Mouse (Mus musculus) lung, postnatal 0 days (tissue): ENCODE measurements around the gene Eif5a. TPM values are rescaled to one million over a fixed set of nuclear protein-coding genes. Genes with fewer than 3 reads are reported as not detected.

Source experiments
- ATAC-seq: fragments of 200-750 bp; cut with Nextera tagmentation; 2 replicates; pipeline ENCODE4 v1.8.0; 2017; ENCODE audit warnings: moderate library complexity
- DNase-seq: peaks from one replicate; pipeline ENCODE4 v3.0.0-alpha.2; 2016; ENCODE audit warnings: low spot score
- H3K27ac ChIP-seq: fragments of 300-500 bp; sonication (generic); 2 replicates; pipeline ENCODE4 v1.5.1; 2014; ENCODE audit warnings: antibody characterized with exemption, mild to moderate bottlenecking, low read length, mixed read lengths
- H3K27me3 ChIP-seq: fragments of 300-500 bp; sonication (generic); replicated peaks from 2 replicates; pipeline ENCODE4 v1.6.1; 2014; ENCODE audit warnings: low read length, mixed read lengths; ENCODE audit not compliant: insufficient read depth
- H3K36me3 ChIP-seq: fragments of 300-500 bp; sonication (generic); 2 replicates; pipeline ENCODE4 v1.6.1; 2014; ENCODE audit warnings: low read length, mixed read lengths; ENCODE audit not compliant: insufficient read depth
- H3K4me1 ChIP-seq: fragments of 300-500 bp; sonication (generic); 2 replicates; pipeline ENCODE4 v1.6.1; 2014; ENCODE audit warnings: antibody characterized with exemption, low read depth, low read length, mixed read lengths; ENCODE audit not compliant: insufficient read depth
- H3K4me2 ChIP-seq: fragments of 300-500 bp; sonication (generic); replicated peaks from 2 replicates; pipeline ENCODE4 v1.6.1; 2014; ENCODE audit warnings: low read depth, mild to moderate bottlenecking, low read length, moderate library complexity, mixed read lengths
- H3K4me3 ChIP-seq: fragments of 300-500 bp; sonication (generic); 2 replicates; pipeline ENCODE4 v1.5.1; 2014; ENCODE audit warnings: low read depth, low read length
- H3K9ac ChIP-seq: fragments of 300-500 bp; sonication (generic); replicated peaks from 2 replicates; pipeline ENCODE4 v1.6.1; 2014; ENCODE audit warnings: low read depth, mild to moderate bottlenecking
- H3K9me3 ChIP-seq: fragments of 300-500 bp; sonication (generic); 2 replicates; pipeline ENCODE4 v1.6.1; 2016; ENCODE audit warnings: low read length, mixed read lengths
- CTCF ChIP-seq: IDR thresholded peaks from 2 replicates; pipeline ENCODE4 v1.5.1; 2016; ENCODE audit warnings: antibody characterized with exemption, mild to moderate bottlenecking
- EP300 ChIP-seq: IDR thresholded peaks from 2 replicates; pipeline ENCODE4 v1.6.1; 2016; ENCODE audit warnings: antibody characterized with exemption, mild to moderate bottlenecking, control low read depth
- WGBS: fragments of 180-500 bp; shearing (Covaris S2); extraction: QIAGEN DNeasy Blood & Tissue Kit; methylation state at CpG from one replicate; pipeline ENCODE4 v1.1.7; 2014; 5-methylcytosine and 5-hydroxymethylcytosine counted together
- polyA plus RNA-seq: library from polyadenylated mRNA; unstranded; fragments of >200 nt; fragmentation: Nextera tagmentation; extraction: Ambion mirVana; gene quantifications from 2 replicates; pipeline ENCODE4 v1.2.1, GENCODE M21; 2015

Gene Eif5a
- polyA plus RNA-seq, 1 experiment from 2014 or later, result 815 TPM

DNA sequence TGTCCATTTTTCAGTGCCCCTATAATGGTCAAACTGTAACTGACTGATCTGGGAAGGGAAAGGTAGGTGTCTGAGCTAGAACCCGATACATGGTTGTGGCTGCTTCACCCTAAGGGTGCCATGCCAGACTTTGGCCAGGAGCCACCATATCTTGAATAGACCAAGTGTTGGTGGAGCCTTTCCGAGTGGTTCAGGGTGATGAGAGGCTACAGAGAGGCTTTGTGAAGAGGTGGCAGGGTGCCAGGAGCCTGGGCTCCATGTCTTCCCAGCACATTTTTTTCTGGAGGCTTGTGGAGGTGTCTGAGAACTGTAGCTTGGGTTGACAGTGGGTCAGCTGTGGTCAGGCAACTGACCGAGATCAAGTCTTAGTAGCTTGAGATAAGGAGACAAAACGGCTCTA, 30.3 kb downstream of the Eif5a start:
- H3K36me3 ChIP-seq, result no peaks in the 10 kb centered on the region
- H3K9me3 ChIP-seq, result no peaks in the 10 kb centered on the region
- H3K27me3 ChIP-seq, result no peaks in the 10 kb centered on the region
- ATAC-seq, result peak; percentile 71
- TF ChIP-seq CTCF (no peak), EP300 (no peak)
- H3K4me3 ChIP-seq, result no peak overlapping the region
- peaks cover 9% of the 10 kb centered on the region; the same call in 1 of the 2 replicates for H3K4me1 ChIP-seq
- no peak overlapping the region for H3K4me2 ChIP-seq
- no peak overlapping the region for H3K27ac ChIP-seq
- 25% methylated on average over 4 of the region's 4 CpGs for WGBS
- DNase-seq, result peak; percentile 65
- no peak overlapping the region for H3K9ac ChIP-seq

DNA sequence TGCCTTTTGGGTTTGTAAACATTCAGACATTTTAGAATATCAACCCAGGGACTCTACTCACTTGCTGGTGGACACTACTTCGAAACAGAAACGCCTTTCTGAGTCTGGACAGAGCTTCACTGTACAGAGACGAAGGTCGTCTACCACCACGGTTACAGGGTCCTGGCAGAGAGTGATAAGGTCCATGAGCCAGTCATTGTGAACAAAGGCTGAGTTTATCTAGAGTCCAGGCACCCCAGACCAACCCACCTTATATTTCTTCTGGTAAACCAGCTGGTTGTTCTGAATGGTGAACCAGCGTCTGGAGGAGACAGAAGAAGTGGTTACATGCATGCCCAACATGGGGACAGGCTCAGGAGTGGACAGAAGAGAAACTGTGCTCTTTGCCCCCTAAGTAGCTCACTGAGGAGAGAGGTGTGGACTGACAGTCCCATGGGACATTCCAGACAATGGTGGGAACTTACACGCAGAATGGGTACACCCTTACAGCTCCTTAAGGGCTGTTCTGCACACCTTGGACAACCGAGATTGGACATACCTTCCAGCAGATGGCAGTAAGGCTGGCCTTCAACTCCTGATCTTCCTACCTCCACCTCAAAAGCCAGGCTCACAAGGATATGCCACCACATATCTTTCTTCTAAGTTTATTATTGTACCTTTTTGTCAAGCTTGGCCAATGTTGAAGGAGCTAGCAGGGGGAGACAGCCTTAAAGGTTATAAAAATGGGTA, 34.7 kb downstream of the Eif5a start:
- H3K4me2 ChIP-seq, result no peak overlapping the region
- peak overlapping the region; percentile 32; the same call in 1 of the 2 replicates for H3K27ac ChIP-seq
- peak; percentile 70 for ATAC-seq
- no peak overlapping the region for H3K9ac ChIP-seq
- no peak overlapping the region for H3K4me3 ChIP-seq
- DNase-seq, result peak; percentile 71
- peaks cover 14% of the 10 kb centered on the region; the same call in 1 of the 2 replicates for H3K4me1 ChIP-seq
- no peaks in the 10 kb centered on the region for H3K36me3 ChIP-seq
- TF ChIP-seq CTCF, result peak; percentile 76
- no peak for TF ChIP-seq EP300
- no peaks in the 10 kb centered on the region for H3K9me3 ChIP-seq
- H3K27me3 ChIP-seq, result no peaks in the 10 kb centered on the region
- WGBS, result 59% methylated on average over 8 of the region's 8 CpGs

DNA sequence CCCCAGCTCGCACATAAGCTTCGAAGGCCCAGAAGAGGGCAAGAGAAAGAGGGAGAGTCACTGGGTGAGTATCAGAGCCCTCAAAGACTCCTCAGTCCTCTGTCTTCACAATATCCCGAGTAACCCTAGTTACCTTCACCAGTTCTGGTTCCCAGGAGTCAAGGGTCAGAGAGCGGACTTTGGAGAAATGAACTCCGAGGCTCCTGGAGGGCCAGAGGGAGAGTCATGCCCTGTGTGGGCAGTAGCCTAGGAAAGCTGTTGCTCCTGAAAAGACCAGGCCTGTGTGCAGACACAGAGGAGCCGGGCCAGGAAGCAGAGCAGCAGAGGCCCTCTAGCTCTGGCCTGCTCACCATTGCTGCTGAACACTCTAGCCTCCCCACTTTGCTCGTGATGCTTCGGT, 37.1 kb downstream of the Eif5a start:
- H3K4me3 ChIP-seq, result no peak overlapping the region
- H3K9ac ChIP-seq, result 0 out of 2 replicates have a peak overlapping the region, but pooled peaks have one; percentile 12
- H3K27me3 ChIP-seq, result no peaks in the 10 kb centered on the region
- ATAC-seq (no peak), DNase-seq (no peak)
- H3K36me3 ChIP-seq, result no peaks in the 10 kb centered on the region
- peak overlapping the region; percentile 17; the same call in 1 of the 2 replicates for H3K4me2 ChIP-seq
- H3K27ac ChIP-seq, result peak overlapping the region; percentile 62
- no peaks in the 10 kb centered on the region for H3K9me3 ChIP-seq
- no peak for TF ChIP-seq CTCF
- no peak for TF ChIP-seq EP300
- 67% methylated on average over 8 of the region's 8 CpGs for WGBS
- peaks cover 11% of the 10 kb centered on the region for H3K4me1 ChIP-seq

DNA sequence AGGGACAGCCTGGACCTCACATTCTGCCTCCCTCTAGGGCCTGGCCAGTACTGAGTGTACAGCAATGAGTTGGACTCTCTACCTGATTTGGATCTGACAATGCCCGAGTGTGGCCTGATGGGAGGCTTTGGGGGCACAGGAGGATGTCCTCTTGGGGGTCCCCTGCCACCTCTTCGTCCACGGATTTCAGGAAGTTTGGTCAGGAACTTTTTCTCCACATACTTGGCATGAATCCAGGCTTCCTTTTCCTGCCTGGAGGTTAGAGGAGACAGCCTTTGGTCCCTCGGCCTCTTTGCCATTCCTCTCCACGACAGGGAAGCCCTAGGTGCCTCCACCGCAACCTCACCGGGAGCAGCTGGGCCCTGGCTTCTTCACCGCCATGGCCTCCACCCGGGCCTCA, 37.5 kb downstream of the Eif5a start:
- ATAC-seq, result no peak
- Histone ChIP-seq H3K9me3 (no peaks in the 10 kb centered on the region), H3K27me3 (no peaks in the 10 kb centered on the region), H3K4me3 (no peak overlapping the region), H3K27ac (peak overlapping the region; percentile 62), H3K36me3 (no peaks in the 10 kb centered on the region), H3K4me1 (peaks cover 11% of the 10 kb centered on the region), H3K9ac (0 out of 2 replicates have a peak overlapping the region, but pooled peaks have one; percentile 12), H3K4me2 (peak overlapping the region; percentile 17; the same call in 1 of the 2 replicates)
- no peak for DNase-seq
- TF ChIP-seq EP300 (no peak), CTCF (no peak)
- WGBS, result 44% methylated on average over 9 of the region's 9 CpGs

DNA sequence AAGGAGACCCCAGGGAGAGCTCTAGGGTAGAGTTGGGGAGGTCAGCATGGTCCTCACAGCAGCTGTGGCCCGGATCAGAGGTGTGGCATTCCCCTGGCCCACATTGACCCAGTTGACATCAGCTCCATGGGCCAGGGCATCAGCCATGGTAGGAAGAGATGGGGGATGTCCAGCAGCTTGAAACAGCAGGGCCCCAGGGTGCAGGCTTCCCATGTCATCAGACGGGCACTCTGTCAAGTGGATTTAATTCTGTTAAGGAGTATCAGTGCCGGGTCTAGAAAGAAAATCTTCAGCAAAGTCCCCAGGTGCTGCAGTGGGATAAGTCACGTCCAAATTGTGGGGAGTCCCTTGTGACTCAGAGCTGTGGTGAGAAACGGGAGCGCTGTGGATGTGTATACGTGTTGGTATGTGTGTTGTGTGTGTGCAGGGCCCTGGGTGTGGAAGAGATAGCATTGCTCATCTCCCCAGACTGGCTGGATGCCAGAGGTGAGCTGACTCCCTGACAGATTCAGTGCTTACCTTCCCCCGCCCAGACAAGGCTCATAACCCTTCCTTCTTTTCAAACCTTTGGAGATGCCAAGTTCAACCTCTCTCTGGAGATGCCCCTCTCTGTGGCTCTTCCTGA, 38.1 kb downstream of the Eif5a start:
- no peak overlapping the region for H3K4me2 ChIP-seq
- TF ChIP-seq EP300 (no peak), CTCF (no peak)
- H3K4me3 ChIP-seq, result no peak overlapping the region
- 80% methylated on average over 8 of the region's 8 CpGs for WGBS
- H3K27ac ChIP-seq, result 0 out of 2 replicates have a peak overlapping the region, but pooled peaks have one; percentile 62
- H3K9me3 ChIP-seq, result no peaks in the 10 kb centered on the region
- H3K4me1 ChIP-seq, result peaks cover 11% of the 10 kb centered on the region
- no peak for ATAC-seq
- H3K9ac ChIP-seq, result no peak overlapping the region
- H3K36me3 ChIP-seq, result no peaks in the 10 kb centered on the region
- DNase-seq, result no peak
- no peaks in the 10 kb centered on the region for H3K27me3 ChIP-seq

DNA sequence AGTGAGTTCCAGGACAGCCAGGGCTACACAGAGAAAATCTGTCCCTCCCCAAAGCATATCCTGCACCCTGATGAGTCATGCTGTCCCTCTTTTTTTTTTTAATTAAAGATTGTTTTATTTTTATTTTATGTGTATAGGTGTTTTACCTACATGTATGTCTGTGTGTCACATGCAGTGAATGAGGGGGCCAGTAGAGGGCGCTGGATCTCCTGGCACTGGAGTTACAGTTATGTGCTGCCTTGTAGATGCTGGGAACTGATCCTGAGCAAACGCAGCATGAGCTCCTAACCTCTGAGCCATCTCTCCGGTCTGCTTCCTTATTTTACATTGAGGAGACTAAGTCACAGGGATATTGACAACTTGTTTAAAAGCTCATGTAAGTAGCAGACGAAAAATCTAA, 38.7 kb downstream of the Eif5a start:
- Histone ChIP-seq H3K36me3 (no peaks in the 10 kb centered on the region), H3K4me1 (peaks cover 11% of the 10 kb centered on the region), H3K27ac (no peak overlapping the region), H3K9ac (no peak overlapping the region), H3K9me3 (no peaks in the 10 kb centered on the region), H3K27me3 (no peaks in the 10 kb centered on the region), H3K4me2 (no peak overlapping the region), H3K4me3 (no peak overlapping the region)
- 58% methylated on average over 4 of the region's 4 CpGs for WGBS
- ATAC-seq (no peak), DNase-seq (no peak)
- no peak for TF ChIP-seq EP300
- TF ChIP-seq CTCF, result peak; percentile 60
